Mouse (Mus musculus): Measurements from ENCODE around the gene Dpp9. TPM values are rescaled to one million over a fixed set of nuclear protein-coding genes. Genes with fewer than 3 reads are reported as not detected.

Gene Dpp9
- polyA plus RNA-seq, 1 experiment from 2014 or later = 40.9 TPM

GRCm38 (mm10) chr17:56182975-56183657, 35.6 kb downstream of the Dpp9 start:
- H3K4me3 ChIP-seq (replicated peaks) = peak overlapping the region; percentile 94
- H3K9ac ChIP-seq = peak overlapping the region; percentile 82
- peaks cover 55% of the 10 kb centered on the region for H3K36me3 ChIP-seq
- no peaks in the 10 kb centered on the region for H3K9me3 ChIP-seq (replicated peaks)
- H3K27me3 ChIP-seq = no peaks in the 10 kb centered on the region
- peaks cover 22% of the 10 kb centered on the region for H3K4me1 ChIP-seq
- 3% methylated on average over 14 of the region's 14 CpGs for WGBS
- peak overlapping the region; percentile 89 for H3K4me2 ChIP-seq (replicated peaks)
- ATAC-seq (ENCODE audit: insufficient number of reproducible peaks, low FRiP score, low TSS enrichment, low read depth) = no peak
- peak overlapping the region; percentile 69 for H3K27ac ChIP-seq (replicated peaks)

DNA sequence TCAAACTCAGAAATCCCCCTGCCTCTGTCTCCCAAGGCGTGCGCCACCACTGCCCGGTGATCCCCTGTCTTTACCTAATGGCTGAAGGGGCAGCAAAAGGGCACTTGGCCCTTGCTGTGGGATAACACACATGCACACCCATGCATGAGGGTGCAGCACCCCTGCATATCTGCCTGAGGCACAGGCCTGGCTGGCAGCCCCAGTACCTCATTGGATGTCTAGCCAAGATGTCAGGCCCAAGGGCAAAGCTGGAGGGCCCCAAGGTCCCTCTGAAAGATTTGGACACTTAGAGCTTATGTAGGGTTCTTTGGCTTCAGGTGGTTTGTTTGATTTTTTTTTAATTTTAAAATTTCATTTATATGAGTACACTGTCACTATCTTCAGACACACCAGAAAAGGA, 43.3 kb downstream of the Dpp9 start:
- Histone ChIP-seq H3K36me3 (peaks cover 53% of the 10 kb centered on the region), H3K9me3 (replicated peaks) (no peaks in the 10 kb centered on the region), H3K4me1 (peaks cover 7% of the 10 kb centered on the region; the same call in 1 of the 2 replicates), H3K9ac (no peak overlapping the region), H3K27ac (replicated peaks) (no peak overlapping the region), H3K27me3 (no peaks in the 10 kb centered on the region), H3K4me2 (replicated peaks) (no peak overlapping the region), H3K4me3 (replicated peaks) (no peak overlapping the region)
- 99% methylated on average over 3 of the region's 3 CpGs for WGBS
- no peak for ATAC-seq (ENCODE audit: insufficient number of reproducible peaks, low FRiP score, low TSS enrichment, low read depth)

DNA sequence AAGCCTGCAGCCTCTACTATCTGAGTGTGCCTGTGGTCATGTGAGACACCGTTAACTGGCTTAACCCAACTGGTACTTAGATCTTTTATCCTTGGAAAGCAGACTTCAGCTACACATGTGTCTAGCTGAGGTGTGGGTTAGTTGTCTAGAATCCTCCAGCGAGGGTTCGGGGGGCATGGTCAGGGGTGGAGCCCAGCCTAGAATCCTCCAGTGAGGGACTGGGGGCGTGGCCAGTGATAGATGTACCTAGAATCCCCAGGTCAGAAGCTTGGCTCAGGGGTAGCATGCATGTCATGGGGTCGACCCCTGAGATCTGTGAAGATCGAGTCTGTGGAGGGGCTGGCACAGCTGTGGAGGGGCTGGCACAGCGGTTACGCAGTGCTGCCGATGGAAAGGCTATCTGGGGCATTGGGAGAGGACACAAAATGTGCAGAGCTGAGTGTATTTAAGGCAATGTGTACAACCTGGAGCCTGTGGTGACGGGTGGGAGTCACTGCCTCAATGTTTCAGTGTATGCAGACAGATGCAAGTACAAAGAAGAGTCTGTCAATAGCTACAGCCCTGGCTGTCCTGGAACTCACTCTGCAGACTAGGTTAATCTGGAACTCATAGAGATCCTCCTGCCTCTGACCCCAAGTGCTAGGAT, 45.2 kb downstream of the Dpp9 start:
- no peaks in the 10 kb centered on the region for H3K27me3 ChIP-seq
- H3K4me1 ChIP-seq = peaks cover 8% of the 10 kb centered on the region; the same call in 1 of the 2 replicates
- H3K27ac ChIP-seq (replicated peaks) = no peak overlapping the region
- ATAC-seq (ENCODE audit: insufficient number of reproducible peaks, low FRiP score, low TSS enrichment, low read depth) = no peak
- H3K9ac ChIP-seq = no peak overlapping the region
- no peak overlapping the region for H3K4me3 ChIP-seq (replicated peaks)
- H3K4me2 ChIP-seq (replicated peaks) = no peak overlapping the region
- 54% methylated on average over 10 of the region's 10 CpGs for WGBS
- H3K9me3 ChIP-seq (replicated peaks) = no peaks in the 10 kb centered on the region
- peaks cover 35% of the 10 kb centered on the region for H3K36me3 ChIP-seq

- Histone ChIP-seq H3K9me3 (replicated peaks) (no peaks in the 10 kb centered on the region), H3K36me3 (peaks cover 19% of the 10 kb centered on the region), H3K4me1 (peaks cover 8% of the 10 kb centered on the region; the same call in 1 of the 2 replicates), H3K4me3 (replicated peaks) (no peak overlapping the region), H3K4me2 (replicated peaks) (no peak overlapping the region), H3K9ac (no peak overlapping the region), H3K27ac (replicated peaks) (no peak overlapping the region), H3K27me3 (no peaks in the 10 kb centered on the region)
- 90% methylated on average over 17 of the region's 17 CpGs for WGBS
- ATAC-seq (ENCODE audit: insufficient number of reproducible peaks, low FRiP score, low TSS enrichment, low read depth) = no peak
These were observed 46.8 kb downstream of the Dpp9 start for GRCm38 (mm10) chr17:56171881-56172280.

DNA sequence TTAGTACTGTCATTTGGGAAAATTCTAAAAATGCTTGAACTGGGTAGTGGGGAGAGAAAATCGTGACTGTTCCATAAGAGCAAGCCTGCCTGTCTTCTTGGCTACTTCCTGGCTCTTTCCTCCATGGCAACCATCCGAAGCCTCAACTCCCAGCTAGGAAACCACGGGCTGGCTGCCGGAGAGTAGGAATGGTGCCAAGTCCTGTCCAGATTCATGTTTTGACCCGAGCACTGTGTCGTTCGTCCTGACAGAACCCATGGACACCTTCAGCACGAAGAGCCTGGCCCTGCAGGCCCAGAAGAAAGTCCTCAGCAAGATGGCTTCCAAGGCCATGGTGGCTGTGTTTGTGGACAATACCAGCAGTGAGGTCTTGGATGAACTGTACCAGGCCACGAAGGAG, 47.2 kb downstream of the Dpp9 start:
- WGBS = 77% methylated on average over 9 of the region's 9 CpGs
- no peak overlapping the region for H3K9ac ChIP-seq
- no peaks in the 10 kb centered on the region for H3K27me3 ChIP-seq
- H3K27ac ChIP-seq (replicated peaks) = no peak overlapping the region
- H3K4me1 ChIP-seq = peaks cover 8% of the 10 kb centered on the region; the same call in 1 of the 2 replicates
- no peak for ATAC-seq (ENCODE audit: insufficient number of reproducible peaks, low FRiP score, low TSS enrichment, low read depth)
- H3K9me3 ChIP-seq (replicated peaks) = no peaks in the 10 kb centered on the region
- peaks cover 15% of the 10 kb centered on the region for H3K36me3 ChIP-seq
- no peak overlapping the region for H3K4me3 ChIP-seq (replicated peaks)
- H3K4me2 ChIP-seq (replicated peaks) = no peak overlapping the region

DNA sequence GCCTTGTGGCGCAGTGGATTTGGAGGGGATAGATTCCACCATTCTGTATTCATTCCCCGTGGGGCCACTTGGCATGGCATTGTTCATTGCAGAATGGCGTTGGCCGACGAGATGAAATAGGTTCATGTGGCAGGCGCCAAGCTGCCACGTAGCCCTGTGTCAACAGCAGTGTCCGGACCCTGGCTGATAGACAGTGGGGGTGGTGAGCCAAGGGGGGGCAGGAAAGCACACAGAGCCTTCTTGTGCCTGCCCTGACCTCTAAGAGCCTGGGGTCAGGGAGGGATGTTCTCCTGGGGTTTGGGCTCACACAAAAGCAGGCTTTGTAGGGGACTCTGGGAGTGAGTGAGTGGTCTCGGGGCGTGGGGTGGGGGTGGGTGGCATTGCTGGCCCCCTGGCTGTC, 48.1 kb downstream of the Dpp9 start:
- Histone ChIP-seq H3K4me1 (peaks cover 8% of the 10 kb centered on the region; the same call in 1 of the 2 replicates), H3K36me3 (peaks cover 11% of the 10 kb centered on the region; the same call in 1 of the 2 replicates), H3K9ac (no peak overlapping the region), H3K27ac (replicated peaks) (no peak overlapping the region), H3K4me3 (replicated peaks) (no peak overlapping the region), H3K4me2 (replicated peaks) (no peak overlapping the region), H3K27me3 (no peaks in the 10 kb centered on the region), H3K9me3 (replicated peaks) (no peaks in the 10 kb centered on the region)
- ATAC-seq (ENCODE audit: insufficient number of reproducible peaks, low FRiP score, low TSS enrichment, low read depth) = no peak
- 36% methylated on average over 10 of the region's 10 CpGs for WGBS

GRCm38 (mm10) chr17:56169830-56170229, 48.9 kb downstream of the Dpp9 start:
- Histone ChIP-seq H3K9ac (no peak overlapping the region), H3K4me2 (replicated peaks) (no peak overlapping the region), H3K27me3 (no peaks in the 10 kb centered on the region), H3K4me3 (replicated peaks) (no peak overlapping the region), H3K4me1 (peaks cover 8% of the 10 kb centered on the region; the same call in 1 of the 2 replicates), H3K9me3 (replicated peaks) (no peaks in the 10 kb centered on the region), H3K36me3 (peaks cover 4% of the 10 kb centered on the region; the same call in 1 of the 2 replicates), H3K27ac (replicated peaks) (peak overlapping the region; percentile 36; the same call in 1 of the 2 replicates)
- WGBS = 50% methylated on average over 6 of the region's 6 CpGs
- 0 out of 2 replicates have a peak, but pooled peaks have one; percentile 24 for ATAC-seq (ENCODE audit: insufficient number of reproducible peaks, low FRiP score, low TSS enrichment, low read depth)

- H3K4me2 ChIP-seq (replicated peaks) = no peak overlapping the region
- H3K9me3 ChIP-seq (replicated peaks) = no peaks in the 10 kb centered on the region
- no peak overlapping the region for H3K27ac ChIP-seq (replicated peaks)
- H3K27me3 ChIP-seq = no peaks in the 10 kb centered on the region
- no peak overlapping the region for H3K4me3 ChIP-seq (replicated peaks)
- H3K9ac ChIP-seq = no peak overlapping the region
- no peaks in the 10 kb centered on the region for H3K36me3 ChIP-seq
- 67% methylated on average over 11 of the region's 11 CpGs for WGBS
- no peak for ATAC-seq (ENCODE audit: insufficient number of reproducible peaks, low FRiP score, low TSS enrichment, low read depth)
- peaks cover 29% of the 10 kb centered on the region for H3K4me1 ChIP-seq
These were observed 53.0 kb downstream of the Dpp9 start for GRCm38 (mm10) chr17:56165671-56166070.

DNA sequence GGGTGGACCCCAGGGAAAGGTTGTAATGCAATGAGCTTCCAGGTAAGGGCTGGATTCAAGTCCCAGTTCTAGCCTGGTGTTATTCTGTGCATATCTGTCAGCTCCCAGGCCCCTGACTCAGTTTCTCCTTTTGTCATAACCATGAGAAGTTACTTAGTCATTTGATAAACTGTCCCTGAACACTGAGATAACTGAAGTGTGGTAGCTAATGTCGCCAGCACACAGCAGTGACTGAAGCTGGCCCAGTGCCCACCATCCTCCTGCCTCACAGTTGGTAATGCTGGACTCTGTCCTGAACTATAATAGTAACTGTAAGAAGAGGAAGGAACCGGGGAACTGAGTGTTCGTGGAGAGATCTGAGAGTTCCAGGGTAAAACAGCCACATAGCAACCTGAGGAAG, 54.2 kb downstream of the Dpp9 start:
- no peaks in the 10 kb centered on the region for H3K36me3 ChIP-seq
- ATAC-seq (ENCODE audit: insufficient number of reproducible peaks, low FRiP score, low TSS enrichment, low read depth) = no peak
- no peaks in the 10 kb centered on the region for H3K27me3 ChIP-seq
- 78% methylated on average over 3 of the region's 3 CpGs for WGBS
- H3K4me3 ChIP-seq (replicated peaks) = no peak overlapping the region
- H3K4me2 ChIP-seq (replicated peaks) = no peak overlapping the region
- H3K9me3 ChIP-seq (replicated peaks) = no peaks in the 10 kb centered on the region
- H3K9ac ChIP-seq = no peak overlapping the region
- H3K27ac ChIP-seq (replicated peaks) = no peak overlapping the region
- peaks cover 25% of the 10 kb centered on the region for H3K4me1 ChIP-seq

GRCm38 (mm10) chr17:56163523-56164102, 55.1 kb downstream of the Dpp9 start:
- H3K4me3 ChIP-seq (replicated peaks) = peak overlapping the region; percentile 55; the same call in 1 of the 2 replicates

DNA sequence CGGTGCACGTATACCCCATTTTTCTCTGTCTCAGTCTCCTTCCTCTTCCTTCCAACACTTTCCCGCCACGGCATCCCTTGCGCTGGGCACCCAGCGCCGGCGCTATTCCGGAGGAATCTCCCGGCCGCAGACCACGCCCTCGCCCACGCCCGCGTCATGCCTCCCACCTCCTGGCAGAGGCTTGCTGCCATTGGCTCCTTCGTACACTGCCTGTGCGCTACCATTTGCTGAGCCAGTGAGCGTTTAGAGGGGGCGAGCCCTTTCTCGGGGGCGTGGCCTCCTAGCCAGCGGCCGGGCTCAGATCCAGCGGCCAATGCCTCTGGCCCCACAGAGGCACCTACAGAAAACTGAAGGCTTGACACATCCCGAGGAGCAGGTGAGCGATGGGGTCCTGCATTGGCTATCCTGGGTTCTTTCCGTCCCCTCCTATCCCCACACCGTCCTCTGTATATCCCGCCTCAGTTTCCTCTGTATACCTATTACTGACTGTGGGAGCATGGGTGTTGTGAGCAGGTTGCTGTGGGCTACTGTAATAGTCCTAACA, 56.4 kb downstream of the Dpp9 start, which contains the start of gene Tnfaip8l1:
Gene Tnfaip8l1 (plus strand): TSS at position 247 of the 544 bp plus-strand sequence.
- H3K36me3 ChIP-seq = no peaks in the 10 kb centered on the region
- ATAC-seq (ENCODE audit: insufficient number of reproducible peaks, low FRiP score, low TSS enrichment, low read depth) = peak; percentile 96
- peak within 1 kb of the TSS; percentile 83 for H3K4me2 ChIP-seq (replicated peaks)
- peak within 1 kb of the TSS; percentile 55 for H3K4me3 ChIP-seq (replicated peaks)
- peak within 1 kb of the TSS; percentile 17; the same call in 1 of the 2 replicates for H3K27ac ChIP-seq (replicated peaks)
- under 1% methylated on average over 30 of the region's 30 CpGs for WGBS
- no peaks in the 10 kb centered on the region for H3K9me3 ChIP-seq (replicated peaks)
- H3K27me3 ChIP-seq = peaks cover 15% of the 10 kb centered on the region
- peaks cover 25% of the 10 kb centered on the region for H3K4me1 ChIP-seq
- peak within 1 kb of the TSS; percentile 40 for H3K9ac ChIP-seq

More at GRCm38 (mm10) chr17:56163523-56164102, 55.1 kb downstream of the Dpp9 start:
- peaks cover 4% of the 10 kb centered on the region; the same call in 1 of the 2 replicates for H3K27me3 ChIP-seq
- peak overlapping the region; percentile 83 for H3K4me2 ChIP-seq (replicated peaks)
- no peaks in the 10 kb centered on the region for H3K9me3 ChIP-seq (replicated peaks)
- H3K4me1 ChIP-seq = peaks cover 25% of the 10 kb centered on the region
- WGBS = 67% methylated on average over 6 of the region's 6 CpGs
- no peak overlapping the region for H3K9ac ChIP-seq
- no peak for ATAC-seq (ENCODE audit: insufficient number of reproducible peaks, low FRiP score, low TSS enrichment, low read depth)
- no peak overlapping the region; the same call in 1 of the 2 replicates for H3K27ac ChIP-seq (replicated peaks)
- H3K36me3 ChIP-seq = no peaks in the 10 kb centered on the region
